Mouse (Mus musculus): ENCODE results near the gene Rabl6.
A peak's percentile ranks its signal among the peaks of the same experiment; 100 is the strongest.

The Rabl6 gene

GRCm38 (mm10) chr2:25607761-25608622 lies at the start of gene Rabl6:
Rabl6 (minus strand) TSS chr2:25608521.
- peak; percentile 94 for DNase-seq

GRCm38 (mm10) chr2:25657652-25658051 lies 49.3 kb upstream of the Rabl6 start, which contains the start of gene Lcn5:
Lcn5 (plus strand) TSS chr2:25657952.
- DNase-seq: no peak

- DNase-seq: no peak
Measured at GRCm38 (mm10) chr2:25657246-25657645, 48.9 kb upstream of the Rabl6 start.

GRCm38 (mm10) chr2:25656691-25657090 lies 48.4 kb upstream of the Rabl6 start:
- no peak for DNase-seq

- DNase-seq: peak; percentile 8
Measured at GRCm38 (mm10) chr2:25654502-25654901, 46.2 kb upstream of the Rabl6 start.

- no peak for DNase-seq
Measured at GRCm38 (mm10) chr2:25652902-25653301, 44.6 kb upstream of the Rabl6 start, which contains the start of gene Lcn8. Lcn8 (plus strand) TSS chr2:25653120.

GRCm38 (mm10) chr2:25639890-25640289 lies 31.6 kb upstream of the Rabl6 start:
- peak; percentile 32 for DNase-seq

GRCm38 (mm10) chr2:25634046-25634445 lies 25.7 kb upstream of the Rabl6 start:
- no peak for DNase-seq

GRCm38 (mm10) chr2:25633616-25634015 lies 25.3 kb upstream of the Rabl6 start:
- no peak for DNase-seq

- peak; percentile 48 for DNase-seq
Measured at GRCm38 (mm10) chr2:25628738-25629137, 20.4 kb upstream of the Rabl6 start.

- DNase-seq: no peak
Measured at GRCm38 (mm10) chr2:25627811-25628210, 19.5 kb upstream of the Rabl6 start, which contains the start of gene Fcna. Fcna (minus strand) TSS chr2:25628030.

GRCm38 (mm10) chr2:25625986-25626385 lies 17.7 kb upstream of the Rabl6 start:
- DNase-seq: no peak

- DNase-seq: peak; percentile 94
Measured at GRCm38 (mm10) chr2:25621229-25622200, 13.2 kb upstream of the Rabl6 start, which contains the start of gene Tmem141. Tmem141 (minus strand) TSS chr2:25622005.

- DNase-seq: no peak
Measured at GRCm38 (mm10) chr2:25620852-25621228, 12.5 kb upstream of the Rabl6 start.

- no peak for DNase-seq
Measured at GRCm38 (mm10) chr2:25620386-25620785, 12.1 kb upstream of the Rabl6 start.

GRCm38 (mm10) chr2:25617578-25617977 lies 9.3 kb upstream of the Rabl6 start, which contains the start of gene Ccdc183:
Ccdc183 (minus strand) TSS chr2:25617678.
- no peak for DNase-seq

- DNase-seq: no peak
Measured at GRCm38 (mm10) chr2:25616398-25616797, 8.1 kb upstream of the Rabl6 start.

- no peak for DNase-seq
Measured at GRCm38 (mm10) chr2:25608671-25609070, 350 bp upstream of the Rabl6 start.

GRCm38 (mm10) chr2:25602526-25602925 lies 5.8 kb downstream of the Rabl6 start:
- no peak for DNase-seq

- no peak for DNase-seq
Measured at GRCm38 (mm10) chr2:25600037-25600436, 8.3 kb downstream of the Rabl6 start.

GRCm38 (mm10) chr2:25598749-25599148 lies 9.6 kb downstream of the Rabl6 start:
- no peak for DNase-seq

- no peak for DNase-seq
Measured at GRCm38 (mm10) chr2:25596765-25597510, 11.4 kb downstream of the Rabl6 start.
